Mouse (Mus musculus): ENCODE measurements around the gene Dusp5. TPM values are rescaled to one million over a fixed set of nuclear protein-coding genes. Genes with fewer than 3 reads are reported as not detected.
A peak's percentile ranks its signal among the peaks of the same experiment; 100 is the strongest.
"Not testable (repeated sequence)": the region's sequence is repeated elsewhere in the genome, so short reads cannot be mapped to it uniquely, and the experiment has no call there.

Dusp5 gene
- total and polyA plus RNA-seq, 3 experiments, result 4.7 to 7.5 (median 6.9) TPM

DNA sequence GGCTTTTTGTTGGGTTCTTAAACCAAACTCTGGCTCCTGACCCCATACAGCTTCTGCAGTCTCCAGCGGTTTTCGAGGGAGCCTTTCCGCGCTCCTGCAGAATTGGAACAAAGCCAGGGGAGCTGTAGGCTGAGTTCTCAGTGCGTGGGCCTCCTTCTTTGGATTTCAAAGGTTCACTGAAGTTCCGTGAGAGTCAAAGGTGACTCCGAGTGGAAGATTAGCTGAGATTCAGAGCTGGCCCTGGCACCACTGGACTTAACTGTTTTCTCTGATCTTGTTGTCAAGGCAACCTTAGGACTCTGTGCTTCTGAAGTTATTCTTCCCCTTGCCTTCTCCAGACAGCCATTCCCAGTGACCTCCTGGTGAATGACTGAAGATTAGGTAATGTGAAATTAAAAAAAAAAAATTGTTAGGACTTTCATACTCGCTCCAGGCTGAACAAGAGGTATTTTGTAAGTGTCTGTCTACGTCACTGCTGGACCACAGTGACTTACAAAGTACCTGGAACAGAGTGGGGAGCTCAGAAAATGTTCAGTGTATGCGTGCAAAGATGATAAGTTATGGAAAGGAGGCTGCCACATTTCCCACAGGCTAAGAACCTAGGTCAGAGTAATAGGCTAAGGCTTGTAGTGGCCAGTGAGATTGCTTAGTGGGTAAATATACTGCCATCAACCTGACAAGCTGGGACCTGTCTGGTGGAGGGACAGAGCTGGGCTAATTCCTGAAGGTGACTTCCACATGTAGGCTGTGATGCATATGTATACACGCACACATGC is 48.3 kb downstream of the Dusp5 start:
- H3K27ac ChIP-seq, result no peak overlapping the region
- H3K9ac ChIP-seq (ENCODE audit: low read depth, low read length), result no peak overlapping the region
- intact Hi-C loops (cut with DNase I), result loop anchor here (5.0 kb wide), 2 partner anchors 80 to 330 kb away; no protein-coding TSS in a partner anchor
- no peak for DNase-seq
- no peaks in the 10 kb centered on the region for H3K36me3 ChIP-seq (ENCODE audit: control insufficient read depth, insufficient read depth, low read length)
- peaks cover 3% of the 10 kb centered on the region for H3K4me1 ChIP-seq (ENCODE audit: control insufficient read depth, insufficient read depth, low read length)
- H3K4me3 ChIP-seq, result no peak overlapping the region
- no peak for TF ChIP-seq CTCF (IDR thresholded peaks at IDR 0.05)
- no peak for TF ChIP-seq EP300 (IDR thresholded peaks at IDR 0.05; ENCODE audit: insufficient read depth, low read depth, low read length)
- TF ChIP-seq POLR2A (IDR thresholded peaks at IDR 0.05; ENCODE audit: insufficient read depth, low read depth, low read length), result no peak
- no peaks in the 10 kb centered on the region for H3K79me2 ChIP-seq (replicated peaks; ENCODE audit: control insufficient read depth, insufficient read depth, low read length)
- 40% methylated on average over 11 of the region's 11 CpGs for WGBS
- H3K27me3 ChIP-seq (ENCODE audit: control insufficient read depth, insufficient read depth, low read length), result no peaks in the 10 kb centered on the region

DNA sequence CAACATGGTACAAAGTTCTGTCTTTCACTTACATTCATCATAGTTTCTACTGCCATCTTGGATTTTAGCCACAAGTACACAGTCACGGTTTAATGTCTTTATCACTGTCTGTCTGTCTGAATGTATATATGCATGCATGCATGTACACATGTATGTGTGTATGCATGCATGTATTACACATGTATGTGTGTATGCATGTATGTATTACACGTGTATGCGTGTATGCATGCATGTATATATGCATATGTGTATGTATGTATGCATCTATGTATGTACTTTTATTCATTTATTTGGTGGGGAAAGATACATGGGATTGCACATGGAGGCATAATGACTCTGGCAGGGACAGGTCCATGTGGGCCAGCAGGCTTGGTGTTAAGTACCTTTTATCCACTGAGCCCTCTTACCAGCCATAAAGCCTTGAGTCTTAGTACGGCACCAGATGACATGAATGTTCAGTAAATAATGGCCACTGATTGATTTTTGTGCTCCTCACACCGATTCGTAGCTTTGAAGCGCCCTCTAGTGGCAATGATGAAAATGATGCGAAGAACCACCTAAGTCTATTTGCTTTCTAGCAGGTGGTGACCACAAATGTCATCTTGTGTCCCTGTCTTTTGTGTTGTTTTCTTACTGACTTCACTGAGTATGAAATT is 49.8 kb downstream of the Dusp5 start:
- H3K4me1 ChIP-seq (ENCODE audit: control insufficient read depth, insufficient read depth, low read length), result peaks cover 3% of the 10 kb centered on the region
- intact Hi-C loops (cut with DNase I), result loop anchor here (1.0 to 5.0 kb wide), 5 partner anchors 46 to 331 kb away; no protein-coding TSS in a partner anchor
- DNase-seq, result peak; percentile 50 to 58
- no peak overlapping the region for H3K4me3 ChIP-seq
- no peaks in the 10 kb centered on the region for H3K79me2 ChIP-seq (replicated peaks; ENCODE audit: control insufficient read depth, insufficient read depth, low read length)
- no peaks in the 10 kb centered on the region for H3K27me3 ChIP-seq (ENCODE audit: control insufficient read depth, insufficient read depth, low read length)
- peak; percentile 92 for TF ChIP-seq CTCF (IDR thresholded peaks at IDR 0.05)
- no peak for TF ChIP-seq EP300 (IDR thresholded peaks at IDR 0.05; ENCODE audit: insufficient read depth, low read depth, low read length)
- TF ChIP-seq POLR2A (IDR thresholded peaks at IDR 0.05; ENCODE audit: insufficient read depth, low read depth, low read length), result no peak
- WGBS, result 10% methylated on average over 8 of the region's 8 CpGs
- no peak overlapping the region for H3K9ac ChIP-seq (ENCODE audit: low read depth, low read length)
- no peaks in the 10 kb centered on the region for H3K36me3 ChIP-seq (ENCODE audit: control insufficient read depth, insufficient read depth, low read length)
- no peak overlapping the region for H3K27ac ChIP-seq

DNA sequence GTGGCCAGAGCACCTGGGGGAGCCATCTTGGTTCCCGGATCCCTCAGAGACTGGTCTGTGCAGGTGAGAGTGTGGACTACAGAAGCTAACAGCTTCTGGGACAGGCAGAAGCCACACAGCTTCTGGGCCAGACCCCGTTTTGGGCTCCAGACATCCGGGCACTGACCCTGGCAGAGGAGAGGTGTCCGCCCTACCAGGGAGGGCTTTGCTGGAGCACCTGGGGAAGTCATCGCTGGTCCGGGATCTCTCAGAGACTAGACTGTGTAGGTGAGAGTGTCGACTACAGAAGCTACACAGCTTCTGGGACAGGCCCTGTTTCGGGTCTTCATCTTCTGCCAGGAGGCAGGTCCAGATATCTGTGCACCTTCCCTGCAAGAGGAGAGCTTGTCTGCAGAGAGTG is 51.4 kb downstream of the Dusp5 start:
- H3K27ac ChIP-seq; H3K27me3 ChIP-seq (ENCODE audit: control insufficient read depth, insufficient read depth, low read length); H3K9ac ChIP-seq (ENCODE audit: low read depth, low read length); H3K4me1 ChIP-seq (ENCODE audit: control insufficient read depth, insufficient read depth, low read length); intact Hi-C loops (cut with DNase I); H3K36me3 ChIP-seq (ENCODE audit: control insufficient read depth, insufficient read depth, low read length); H3K4me3 ChIP-seq; H3K79me2 ChIP-seq (replicated peaks; ENCODE audit: control insufficient read depth, insufficient read depth, low read length); DNase-seq: not testable (repeated sequence)
- 86% methylated on average over 8 of the region's 8 CpGs for WGBS

DNA sequence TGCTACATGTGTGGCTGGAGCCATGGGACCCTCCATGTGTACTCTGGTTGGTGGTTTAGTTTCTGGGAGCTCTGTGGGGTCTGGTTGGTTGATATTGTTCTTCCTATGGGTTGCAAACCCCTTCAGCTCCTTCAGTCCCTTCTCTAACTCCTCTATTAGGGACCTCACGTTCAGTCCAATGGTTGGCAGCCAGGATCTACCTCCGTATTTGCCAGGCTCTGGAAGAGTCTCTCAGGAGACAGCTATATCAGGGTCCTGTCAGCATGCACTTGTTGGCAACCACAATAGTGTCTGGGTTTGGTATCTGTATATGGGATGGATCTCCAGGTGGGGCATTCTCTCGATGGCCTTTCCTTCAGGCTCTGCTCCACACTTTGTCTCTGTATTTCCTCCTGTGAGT is 58.8 kb downstream of the Dusp5 start:
- intact Hi-C loops (cut with DNase I), result not testable (repeated sequence)
- WGBS, result 84% methylated on average over 3 of the region's 3 CpGs

DNA sequence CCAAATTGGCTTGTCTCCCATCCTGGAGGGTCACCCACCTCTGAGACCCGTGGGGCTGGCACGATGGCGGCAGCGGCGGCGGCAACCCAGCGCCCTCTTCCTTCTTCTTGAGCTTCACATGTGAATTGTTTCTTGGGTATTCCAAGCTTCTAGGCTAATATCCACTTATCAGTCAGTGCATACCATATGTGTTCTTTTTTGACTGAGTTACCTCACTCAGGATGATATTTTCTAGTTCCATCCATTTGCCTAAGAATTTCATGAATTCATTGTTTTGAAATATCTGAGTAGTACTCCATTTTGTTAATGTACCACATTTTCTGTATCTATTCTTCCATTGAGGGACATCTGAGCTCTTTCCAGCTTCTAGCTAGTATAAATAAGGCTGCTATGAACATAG is 60.1 kb downstream of the Dusp5 start, which contains the start of gene Nutf2-ps1:
Gene Nutf2-ps1 (minus strand): TSS at position 101 of the 400 bp plus-strand sequence.
- WGBS, result 96% methylated on average over 7 of the region's 7 CpGs
- H3K9ac ChIP-seq (ENCODE audit: low read depth, low read length); H3K36me3 ChIP-seq (ENCODE audit: control insufficient read depth, insufficient read depth, low read length); H3K79me2 ChIP-seq (replicated peaks; ENCODE audit: control insufficient read depth, insufficient read depth, low read length); DNase-seq; intact Hi-C loops (cut with DNase I); H3K4me3 ChIP-seq; H3K27me3 ChIP-seq (ENCODE audit: control insufficient read depth, insufficient read depth, low read length); H3K27ac ChIP-seq; H3K4me1 ChIP-seq (ENCODE audit: control insufficient read depth, insufficient read depth, low read length): not testable (repeated sequence)

More for the DNA sequence above, 58.8 kb downstream of the Dusp5 start:
- H3K27me3 ChIP-seq (ENCODE audit: control insufficient read depth, insufficient read depth, low read length); H3K36me3 ChIP-seq (ENCODE audit: control insufficient read depth, insufficient read depth, low read length); H3K79me2 ChIP-seq (replicated peaks; ENCODE audit: control insufficient read depth, insufficient read depth, low read length); H3K4me3 ChIP-seq; DNase-seq; H3K9ac ChIP-seq (ENCODE audit: low read depth, low read length); H3K4me1 ChIP-seq (ENCODE audit: control insufficient read depth, insufficient read depth, low read length); H3K27ac ChIP-seq: not testable (repeated sequence)

Other genes with a start within 250 kb of the Dusp5 start
- 10 to 100 TPM; 38.7 to 49.6 TPM for gene Mxi1, start 218.6 kb upstream of the Dusp5 start, total RNA-seq (2021)
- 20.9 and 29.7 TPM in 2 replicates for gene Mxi1, start 218.6 kb upstream of the Dusp5 start, polyA plus RNA-seq (2012; rRNA removed)
- not detected for gene Gm10197, start 157.3 kb upstream of the Dusp5 start, total RNA-seq (2021)
- gene Gm10197, start 157.3 kb upstream of the Dusp5 start, polyA plus RNA-seq (2012; rRNA removed), result not detected in 2 replicates
- gene Smndc1, start 138.5 kb upstream of the Dusp5 start, total RNA-seq (2021), result 10 to 100 TPM; 32.7 to 35.5 TPM
- 6.2 and 6.3 TPM in 2 replicates for gene Smndc1, start 138.5 kb upstream of the Dusp5 start, polyA plus RNA-seq (2012; rRNA removed)
- gene Nutf2-ps1, start 60.0 kb downstream of the Dusp5 start, total RNA-seq (2021), result 10 to 100 TPM; 65.8 to 74.1 TPM
- gene Nutf2-ps1, start 60.0 kb downstream of the Dusp5 start, polyA plus RNA-seq (2012; rRNA removed), result 155 and 162 TPM in 2 replicates
- gene Smc3, start 71.3 kb downstream of the Dusp5 start, total RNA-seq (2021), result 10 to 100 TPM; 20.4 to 20.6 TPM
- gene Smc3, start 71.3 kb downstream of the Dusp5 start, polyA plus RNA-seq (2012; rRNA removed), result 3.4 and 6.1 TPM in 2 replicates
- gene Rbm20, start 148.2 kb downstream of the Dusp5 start, total RNA-seq (2021), result 100 to 1,000 TPM; 194 to 231 TPM
- gene Rbm20, start 148.2 kb downstream of the Dusp5 start, polyA plus RNA-seq (2012; rRNA removed), result 143 and 161 TPM in 2 replicates